Mouse (Mus musculus): ENCODE results near the gene Elfn1. TPM values are rescaled to one million over a fixed set of nuclear protein-coding genes. Genes with fewer than 3 reads are reported as not detected.

The Elfn1 gene
- total RNA-seq (2017): not detected in 3 replicates

- no peak for ATAC-seq (replicated peaks; ENCODE audit: insufficient number of reproducible peaks, low FRiP score, low TSS enrichment, poor library complexity, severe bottlenecking)
These were observed at the start of gene Elfn1 for GRCm38 (mm10) chr5:139907714-139908242. Gene Elfn1 (plus strand): TSS chr5:139907943.

GRCm38 (mm10) chr5:139860328-139861104, 47.2 kb upstream of the Elfn1 start:
- ATAC-seq (replicated peaks; ENCODE audit: insufficient number of reproducible peaks, low FRiP score, low TSS enrichment, poor library complexity, severe bottlenecking): no peak

GRCm38 (mm10) chr5:139862759-139863158, 45.0 kb upstream of the Elfn1 start:
- ATAC-seq (replicated peaks; ENCODE audit: insufficient number of reproducible peaks, low FRiP score, low TSS enrichment, poor library complexity, severe bottlenecking): no peak

GRCm38 (mm10) chr5:139870886-139871285, 36.9 kb upstream of the Elfn1 start:
- no peak for ATAC-seq (replicated peaks; ENCODE audit: insufficient number of reproducible peaks, low FRiP score, low TSS enrichment, poor library complexity, severe bottlenecking)

- ATAC-seq (replicated peaks; ENCODE audit: insufficient number of reproducible peaks, low FRiP score, low TSS enrichment, poor library complexity, severe bottlenecking): no peak
These were observed 36.2 kb upstream of the Elfn1 start for GRCm38 (mm10) chr5:139871526-139871925.

GRCm38 (mm10) chr5:139877563-139877962, 30.2 kb upstream of the Elfn1 start:
- no peak for ATAC-seq (replicated peaks; ENCODE audit: insufficient number of reproducible peaks, low FRiP score, low TSS enrichment, poor library complexity, severe bottlenecking)

- ATAC-seq (replicated peaks; ENCODE audit: insufficient number of reproducible peaks, low FRiP score, low TSS enrichment, poor library complexity, severe bottlenecking): no peak
These were observed 28.0 kb upstream of the Elfn1 start for GRCm38 (mm10) chr5:139879694-139880093.

GRCm38 (mm10) chr5:139881161-139881560, 26.6 kb upstream of the Elfn1 start:
- no peak for ATAC-seq (replicated peaks; ENCODE audit: insufficient number of reproducible peaks, low FRiP score, low TSS enrichment, poor library complexity, severe bottlenecking)

- ATAC-seq (replicated peaks; ENCODE audit: insufficient number of reproducible peaks, low FRiP score, low TSS enrichment, poor library complexity, severe bottlenecking): no peak
These were observed 19.1 kb upstream of the Elfn1 start for GRCm38 (mm10) chr5:139888624-139889023.

- ATAC-seq (replicated peaks; ENCODE audit: insufficient number of reproducible peaks, low FRiP score, low TSS enrichment, poor library complexity, severe bottlenecking): no peak
These were observed 18.4 kb upstream of the Elfn1 start for GRCm38 (mm10) chr5:139889370-139889769.

GRCm38 (mm10) chr5:139892326-139892994, 15.3 kb upstream of the Elfn1 start:
- ATAC-seq (replicated peaks; ENCODE audit: insufficient number of reproducible peaks, low FRiP score, low TSS enrichment, poor library complexity, severe bottlenecking): no peak

- no peak for ATAC-seq (replicated peaks; ENCODE audit: insufficient number of reproducible peaks, low FRiP score, low TSS enrichment, poor library complexity, severe bottlenecking)
These were observed 14.8 kb upstream of the Elfn1 start for GRCm38 (mm10) chr5:139892995-139893345.

- no peak for ATAC-seq (replicated peaks; ENCODE audit: insufficient number of reproducible peaks, low FRiP score, low TSS enrichment, poor library complexity, severe bottlenecking)
These were observed 13.7 kb upstream of the Elfn1 start for GRCm38 (mm10) chr5:139894025-139894508.

- ATAC-seq (replicated peaks; ENCODE audit: insufficient number of reproducible peaks, low FRiP score, low TSS enrichment, poor library complexity, severe bottlenecking): no peak
These were observed 8.7 kb upstream of the Elfn1 start for GRCm38 (mm10) chr5:139899044-139899443.

GRCm38 (mm10) chr5:139905121-139905520, 2.6 kb upstream of the Elfn1 start:
- no peak for ATAC-seq (replicated peaks; ENCODE audit: insufficient number of reproducible peaks, low FRiP score, low TSS enrichment, poor library complexity, severe bottlenecking)

GRCm38 (mm10) chr5:139906507-139906906, 1.2 kb upstream of the Elfn1 start:
- no peak for ATAC-seq (replicated peaks; ENCODE audit: insufficient number of reproducible peaks, low FRiP score, low TSS enrichment, poor library complexity, severe bottlenecking)

- ATAC-seq (replicated peaks; ENCODE audit: insufficient number of reproducible peaks, low FRiP score, low TSS enrichment, poor library complexity, severe bottlenecking): no peak
These were observed 502 bp upstream of the Elfn1 start for GRCm38 (mm10) chr5:139907241-139907640.

- no peak for ATAC-seq (replicated peaks; ENCODE audit: insufficient number of reproducible peaks, low FRiP score, low TSS enrichment, poor library complexity, severe bottlenecking)
These were observed 584 bp downstream of the Elfn1 start for GRCm38 (mm10) chr5:139908243-139908810.

- ATAC-seq (replicated peaks; ENCODE audit: insufficient number of reproducible peaks, low FRiP score, low TSS enrichment, poor library complexity, severe bottlenecking): no peak
These were observed 1.3 kb downstream of the Elfn1 start for GRCm38 (mm10) chr5:139908811-139909627.

Data from monocyte, adult 5-6 weeks (primary cell).